Mouse (Mus musculus): ENCODE measurements around the gene Hmgcs1.

The Hmgcs1 gene

DNA sequence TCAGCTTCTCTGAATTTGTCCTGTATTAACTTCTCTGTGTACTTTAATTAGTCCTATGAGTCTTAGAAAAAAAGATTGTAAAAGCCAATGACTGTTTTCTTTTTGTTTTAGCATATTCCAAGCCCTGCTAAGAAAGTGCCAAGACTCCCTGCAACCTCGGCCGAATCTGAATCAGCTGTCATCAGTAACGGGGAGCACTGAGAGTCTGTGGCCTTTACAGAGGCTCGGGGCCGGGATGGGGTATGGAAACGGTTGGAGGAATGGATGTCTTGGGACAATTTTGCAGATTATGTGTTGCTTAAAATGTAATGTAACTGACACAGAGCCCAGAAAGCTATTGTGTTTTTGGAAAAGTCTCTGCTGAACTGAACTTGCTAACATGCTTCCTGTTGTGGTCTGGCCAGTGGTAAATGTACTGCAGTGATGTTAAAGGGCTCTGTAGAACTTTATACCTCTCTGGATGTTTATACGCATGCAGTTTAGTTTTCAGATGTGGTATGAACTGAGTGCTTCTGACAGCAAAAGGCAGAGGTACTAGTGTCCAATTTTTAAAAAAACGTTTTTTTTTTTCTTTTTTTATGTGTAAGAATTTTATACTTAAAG is 16.2 kb downstream of the Hmgcs1 start:
- peak; percentile 8 for DNase-seq (ENCODE audit: low read depth)

- DNase-seq (ENCODE audit: low read depth), result no peak
Measured at GRCm38 (mm10) chr13:119706953-119707352, 16.8 kb downstream of the Hmgcs1 start.

- DNase-seq (ENCODE audit: low read depth), result no peak
Measured at GRCm38 (mm10) chr13:119707906-119708305, 17.7 kb downstream of the Hmgcs1 start.

GRCm38 (mm10) chr13:119708941-119709340 is 18.8 kb downstream of the Hmgcs1 start:
- peak; percentile 67 for DNase-seq (ENCODE audit: low read depth)

- peak; percentile 45 for DNase-seq (ENCODE audit: low read depth)
Measured at GRCm38 (mm10) chr13:119709388-119710267, 19.4 kb downstream of the Hmgcs1 start.

- DNase-seq (ENCODE audit: low read depth), result peak; percentile 46
Measured at GRCm38 (mm10) chr13:119710268-119710610, 20.1 kb downstream of the Hmgcs1 start.

DNA sequence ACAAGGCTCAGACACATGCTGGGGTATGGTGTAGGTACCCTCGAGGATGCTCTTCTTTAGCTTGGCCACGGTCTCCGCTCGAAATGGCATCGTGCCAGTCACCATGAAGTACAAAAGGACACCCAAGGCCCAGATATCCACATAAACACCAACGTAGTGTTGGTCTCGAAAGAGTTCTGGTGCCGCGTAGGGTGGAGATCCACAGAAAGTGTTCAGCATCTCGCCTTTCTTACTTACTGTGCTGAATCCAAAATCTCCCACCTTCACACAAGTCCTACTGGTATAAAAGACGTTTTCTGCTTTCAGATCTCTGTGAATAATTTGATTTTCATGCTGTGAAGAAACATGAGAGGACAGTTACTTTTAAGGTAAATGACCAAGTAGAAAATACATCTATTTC is 22.3 kb downstream of the Hmgcs1 start:
- DNase-seq (ENCODE audit: low read depth), result no peak

DNA sequence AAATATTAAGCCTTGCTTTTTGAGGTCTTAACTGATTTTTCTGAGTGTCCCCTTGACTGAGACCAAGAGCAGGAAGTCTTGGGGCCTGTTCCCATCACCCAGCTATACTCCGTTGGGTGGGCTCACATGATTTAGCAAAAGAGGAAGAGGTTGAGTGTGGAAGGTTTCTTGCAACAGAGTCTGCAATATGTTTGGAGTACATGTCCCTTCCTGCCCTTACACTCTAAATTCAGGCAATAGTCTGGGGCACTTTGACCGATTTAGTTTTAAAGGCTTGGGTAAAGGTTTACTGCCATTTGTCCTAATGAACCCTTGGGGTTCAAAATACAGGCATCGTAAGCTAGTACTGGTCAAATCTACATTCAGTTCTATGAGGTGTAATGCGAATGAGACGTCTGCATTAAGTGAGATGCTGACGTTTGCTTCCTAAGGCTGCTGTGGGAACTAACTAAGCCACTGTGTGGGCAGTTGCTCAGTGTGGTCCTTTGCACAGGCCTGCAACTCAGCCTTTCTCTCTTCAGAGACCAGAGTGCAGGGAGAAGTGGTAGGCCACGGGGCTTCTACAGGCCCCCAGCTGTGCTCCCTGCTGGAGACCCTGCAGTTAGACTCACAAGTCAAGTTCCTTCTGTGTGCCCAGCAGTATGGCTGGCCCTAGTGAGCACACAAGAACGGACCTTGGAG is 23.1 kb downstream of the Hmgcs1 start:
- peak; percentile 82 for DNase-seq (ENCODE audit: low read depth)

- no peak for DNase-seq (ENCODE audit: low read depth)
Measured at GRCm38 (mm10) chr13:119713821-119714220, 23.6 kb downstream of the Hmgcs1 start.

- DNase-seq (ENCODE audit: low read depth), result no peak
Measured at GRCm38 (mm10) chr13:119716105-119716504, 25.9 kb downstream of the Hmgcs1 start.

DNA sequence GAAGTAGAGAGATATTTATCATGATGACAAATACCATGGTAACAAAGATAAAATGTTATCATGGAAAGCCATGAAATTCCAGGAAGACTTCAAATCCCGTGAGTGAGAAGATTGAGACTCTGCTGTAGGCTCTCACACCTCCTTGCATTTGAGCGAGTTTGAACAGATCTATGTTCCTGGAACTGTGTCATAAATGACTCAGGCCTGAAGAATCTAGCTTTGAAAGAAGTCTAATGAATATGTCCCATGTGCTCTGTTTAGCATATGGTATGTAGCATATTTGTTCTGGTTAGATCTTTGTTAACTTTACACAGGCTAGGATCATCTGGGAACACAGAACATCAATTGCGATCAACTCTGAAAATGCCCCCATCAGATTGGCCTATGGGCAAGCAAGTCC is 32.3 kb downstream of the Hmgcs1 start:
- no peak for DNase-seq (ENCODE audit: low read depth)

DNA sequence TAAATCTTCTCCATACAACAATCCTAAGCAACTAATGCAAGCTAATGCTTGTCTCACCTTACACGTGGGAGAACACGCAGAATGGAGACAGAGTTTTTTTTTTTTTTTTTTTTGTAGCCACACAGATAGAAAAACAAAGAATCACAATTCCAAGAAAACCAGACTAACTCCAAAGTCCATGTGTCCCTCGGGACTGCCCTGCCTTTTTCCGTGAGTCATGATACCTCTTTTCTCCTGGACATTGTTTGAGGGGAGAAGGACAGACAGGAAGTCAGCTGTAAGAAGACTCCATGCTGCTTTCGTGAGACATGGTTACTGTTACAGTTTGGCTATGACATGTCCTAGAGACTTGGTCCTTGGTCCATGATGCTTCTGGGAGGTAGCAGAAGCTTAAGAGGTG is 33.2 kb downstream of the Hmgcs1 start:
- no peak for DNase-seq (ENCODE audit: low read depth)

DNA sequence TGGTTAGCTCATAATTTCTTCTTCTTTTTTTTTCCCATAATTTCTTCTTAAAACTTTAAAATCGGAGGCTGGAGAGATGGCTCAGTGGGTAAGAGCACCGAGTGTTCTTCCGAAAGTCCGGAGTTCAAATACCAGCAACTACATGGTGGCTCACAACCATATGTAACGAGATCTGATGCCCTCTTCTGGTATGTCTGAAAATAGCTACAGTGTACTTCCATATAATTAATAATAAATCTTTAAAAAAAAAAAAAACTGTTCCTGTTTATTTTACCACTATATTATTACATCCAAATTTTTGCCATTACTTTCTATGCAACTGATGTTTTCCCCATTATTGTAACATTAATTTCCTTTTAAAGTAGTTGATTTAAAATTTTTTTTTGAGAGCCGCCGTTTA is 34.4 kb downstream of the Hmgcs1 start:
- peak; percentile 55 for DNase-seq (ENCODE audit: low read depth)

- no peak for DNase-seq (ENCODE audit: low read depth)
Measured at GRCm38 (mm10) chr13:119727608-119728387, 37.6 kb downstream of the Hmgcs1 start.

- DNase-seq (ENCODE audit: low read depth), result no peak
Measured at GRCm38 (mm10) chr13:119729406-119729805, 39.2 kb downstream of the Hmgcs1 start.

- no peak for DNase-seq (ENCODE audit: low read depth)
Measured at GRCm38 (mm10) chr13:119731448-119731847, 41.3 kb downstream of the Hmgcs1 start.

DNA sequence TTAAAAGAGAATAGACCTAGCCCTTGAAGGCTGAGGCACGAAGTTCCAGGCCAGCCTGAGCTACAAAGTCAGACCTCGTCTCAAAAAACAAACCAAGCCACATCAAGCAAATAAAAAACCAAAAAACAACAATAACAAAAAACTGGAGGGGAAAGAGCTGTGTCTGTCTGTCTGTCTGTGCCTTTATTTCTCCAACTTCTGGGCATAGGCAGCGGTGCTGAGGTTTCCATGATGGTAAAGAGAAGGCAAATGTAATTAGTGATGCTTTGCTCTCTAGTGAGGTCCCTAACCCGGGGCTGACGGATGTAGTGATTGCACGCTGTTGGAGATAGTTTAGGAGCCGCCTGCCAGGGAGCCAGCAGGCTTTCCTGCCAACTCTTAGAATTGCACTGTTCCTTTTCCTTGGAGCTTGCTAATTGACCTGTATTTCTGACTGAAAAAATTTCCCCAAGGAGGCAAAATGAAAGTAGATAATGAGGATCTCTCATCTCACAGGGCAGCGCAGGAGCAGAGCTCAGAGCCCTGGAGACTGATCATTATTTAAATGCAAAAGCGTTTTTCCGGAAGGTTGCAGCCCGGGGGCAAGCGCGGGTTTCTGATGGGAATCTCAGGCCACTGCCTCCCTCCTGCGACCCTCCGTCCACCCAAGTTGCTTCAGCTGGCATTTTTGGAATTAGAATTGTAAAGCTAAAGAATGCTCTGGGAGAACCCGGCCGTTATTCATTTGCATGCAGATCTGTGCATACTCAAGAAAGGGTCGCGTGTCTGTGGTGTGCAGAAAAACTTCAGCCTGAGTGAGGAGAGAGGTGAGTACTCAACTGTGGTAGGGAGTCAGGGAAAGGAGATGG is 51.4 kb downstream of the Hmgcs1 start:
- DNase-seq (ENCODE audit: low read depth), result no peak

GRCm38 (mm10) chr13:119742711-119743415 is 52.7 kb downstream of the Hmgcs1 start:
- DNase-seq (ENCODE audit: low read depth), result peak; percentile 45

- peak; percentile 65 for DNase-seq (ENCODE audit: low read depth)
Measured at GRCm38 (mm10) chr13:119743470-119743869, 53.3 kb downstream of the Hmgcs1 start.

DNA sequence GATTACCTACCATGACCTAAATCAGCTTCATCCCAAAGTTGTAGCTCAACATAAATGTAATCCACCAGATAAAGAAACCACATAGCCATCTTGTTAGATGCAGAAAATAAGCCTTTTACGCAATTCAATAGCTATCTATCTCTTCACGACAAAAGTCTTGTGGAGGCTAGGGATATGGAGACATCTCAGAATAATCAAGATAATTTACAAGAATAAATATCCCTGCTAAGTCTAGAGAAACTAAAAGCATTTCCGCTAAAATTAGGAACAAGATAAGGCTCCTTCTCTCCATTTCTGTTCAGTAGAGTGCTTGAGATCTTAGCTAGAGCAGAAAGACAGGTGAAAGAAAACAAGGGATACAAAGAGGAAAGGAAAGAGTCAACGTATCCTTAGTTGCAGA is 56.8 kb downstream of the Hmgcs1 start:
- DNase-seq (ENCODE audit: low read depth), result no peak
